Mouse (Mus musculus): Measurements from ENCODE around the gene Gm20388.

Gm20388 gene

DNA sequence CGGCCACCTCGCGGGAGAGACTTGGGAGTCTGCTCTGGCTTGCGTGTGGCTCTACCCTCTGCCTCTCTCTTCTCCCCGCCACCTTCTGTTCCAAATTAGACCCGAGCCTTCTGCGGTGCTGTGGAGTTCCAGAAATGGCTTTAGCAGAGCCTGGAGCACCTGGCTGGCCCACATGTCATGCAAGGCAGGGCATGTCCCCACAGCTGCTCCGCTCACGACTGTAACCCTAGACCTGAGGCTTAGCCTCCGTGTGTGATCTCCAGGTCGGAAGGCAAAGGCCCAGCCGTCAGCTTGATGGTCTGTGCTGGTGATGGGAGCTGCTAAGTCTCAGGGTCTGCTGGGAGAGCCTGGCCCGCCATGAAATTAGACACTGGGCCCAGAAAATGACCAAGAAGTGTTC is 348.6 kb downstream of the Gm20388 start:
- DNase-seq (ENCODE audit: low spot score in 2 of 2): no peak

DNA sequence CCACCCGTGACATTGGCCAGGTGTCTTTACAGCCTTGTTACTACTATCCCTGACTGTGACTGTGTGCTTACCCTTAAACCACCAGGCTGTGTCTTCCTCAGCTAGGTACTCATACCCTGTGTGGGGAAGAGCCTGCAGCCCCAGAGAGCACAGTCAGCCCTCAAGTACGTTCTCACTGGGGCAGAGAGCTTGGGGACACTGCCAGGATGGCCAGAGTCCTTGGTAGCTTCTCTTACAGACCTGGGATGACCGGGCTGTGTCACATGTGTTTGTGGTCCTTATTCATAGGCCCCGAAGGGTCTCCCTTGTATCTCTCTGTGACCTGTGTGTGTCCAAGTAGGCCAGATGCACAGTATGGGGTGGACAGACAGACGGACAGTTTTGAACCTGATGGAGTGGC is 350.0 kb downstream of the Gm20388 start:
- DNase-seq (ENCODE audit: low spot score in 2 of 2): no peak

DNA sequence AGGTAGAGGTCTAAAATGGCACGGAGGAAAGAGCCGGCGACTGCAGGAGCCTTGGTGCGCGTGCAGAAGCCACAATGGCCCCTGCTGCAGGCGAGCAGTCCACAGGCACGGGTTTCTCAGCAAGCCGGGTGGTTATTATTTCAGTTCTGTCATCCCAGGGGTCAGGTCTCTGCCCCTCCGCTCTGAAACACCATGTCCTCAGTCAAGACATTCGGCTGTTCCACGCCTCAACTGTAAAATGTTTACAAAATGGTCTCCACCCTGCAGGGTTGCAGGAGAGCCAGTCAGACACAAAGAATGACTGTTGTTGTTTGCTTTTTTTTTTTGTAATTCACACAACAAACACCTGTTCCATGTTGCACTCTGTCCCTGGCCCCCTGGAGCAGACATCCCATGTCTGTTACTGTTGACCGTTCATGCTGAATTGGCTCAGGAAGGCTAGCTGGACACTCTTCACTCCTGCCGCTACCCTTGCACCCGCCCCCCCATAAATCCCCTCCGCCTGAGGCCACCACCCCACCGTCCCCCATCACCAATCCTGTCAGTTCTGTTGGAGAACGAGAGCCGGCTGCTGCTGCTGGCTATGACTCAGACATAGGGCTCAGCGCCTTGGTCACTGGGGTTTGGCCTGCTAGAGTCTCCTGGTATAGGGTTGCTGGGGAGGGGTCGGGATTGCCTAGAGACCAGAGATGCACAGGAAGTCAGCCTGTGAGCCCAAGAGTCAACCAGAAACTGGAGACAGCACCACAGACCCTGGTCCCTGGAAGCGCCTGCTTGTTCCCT is 350.9 kb downstream of the Gm20388 start:
- DNase-seq (ENCODE audit: low spot score in 2 of 2): no peak

DNA sequence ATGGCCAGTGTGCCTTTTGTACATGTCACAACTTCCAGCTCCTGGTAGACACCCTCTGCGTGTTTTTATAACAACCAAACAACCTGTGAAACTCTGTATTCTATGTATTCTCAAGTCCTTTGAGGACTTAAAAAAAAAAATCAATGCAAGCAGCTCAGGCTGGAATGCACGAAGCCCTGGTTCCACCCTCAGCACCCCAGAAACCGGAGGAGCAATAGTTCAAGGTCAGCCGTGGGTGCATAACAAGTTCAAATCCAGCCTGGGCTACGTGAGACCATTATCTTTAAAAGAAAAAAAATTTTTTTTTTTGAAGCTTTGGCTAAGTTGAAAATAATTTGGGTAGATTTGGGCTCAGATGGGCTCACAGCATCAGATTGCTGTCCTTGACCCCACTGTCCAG is 353.2 kb downstream of the Gm20388 start:
- DNase-seq (ENCODE audit: low spot score in 2 of 2): no peak

DNA sequence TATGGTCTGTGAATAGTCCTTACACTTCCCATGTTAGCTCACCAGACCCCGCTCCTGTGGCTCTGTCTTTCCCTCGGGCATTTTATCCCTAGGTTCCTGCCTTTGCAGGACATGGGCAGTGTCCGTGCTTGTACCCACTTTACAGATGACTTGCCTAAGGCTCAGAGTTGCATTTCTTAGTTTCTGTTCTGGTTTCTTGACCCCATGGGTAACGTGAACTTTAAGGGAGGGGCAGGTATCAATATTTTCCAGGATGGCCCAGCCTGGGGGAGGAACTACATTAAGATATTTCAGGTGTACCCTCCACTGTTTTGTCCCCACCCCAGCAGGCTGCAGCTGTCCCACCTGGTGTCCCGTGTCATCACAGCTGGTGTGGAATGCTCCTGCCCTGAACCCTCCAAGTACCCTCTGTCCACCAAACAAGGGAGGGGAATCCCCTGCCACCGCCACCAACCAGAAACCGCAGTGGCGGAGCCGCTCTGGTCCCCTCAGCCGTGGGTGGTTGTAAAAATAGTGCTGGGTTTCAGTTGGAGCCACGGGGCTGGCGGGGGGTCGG is 353.8 kb downstream of the Gm20388 start:
- DNase-seq (ENCODE audit: low spot score in 2 of 2): no peak

DNA sequence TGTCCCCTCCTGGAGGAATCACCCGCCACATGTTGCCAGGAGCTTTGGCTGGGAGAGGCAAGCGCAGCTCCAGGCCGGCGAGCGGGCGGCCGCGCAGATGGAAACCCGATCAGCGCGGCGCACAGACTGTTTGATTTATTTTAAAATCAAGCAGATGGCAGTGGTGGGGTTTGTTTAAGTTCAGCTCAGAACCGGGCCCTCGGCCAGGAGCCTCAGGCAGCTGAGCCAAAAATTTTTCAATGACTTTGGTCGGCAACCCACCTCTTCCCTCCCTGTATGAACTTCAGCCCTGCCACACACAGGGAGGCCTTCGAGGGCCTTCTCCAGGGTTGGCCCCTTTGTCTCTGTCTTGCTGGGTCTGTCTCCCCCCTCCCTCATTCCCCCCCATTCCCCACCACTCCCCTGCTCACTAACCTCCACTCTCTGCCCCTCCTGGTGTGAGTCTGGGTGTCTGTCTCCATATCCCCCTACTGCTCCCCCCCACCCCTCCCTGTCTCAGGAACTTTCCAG is 354.4 kb downstream of the Gm20388 start:
- DNase-seq (ENCODE audit: low spot score in 2 of 2): peak; percentile 63 to 70

DNA sequence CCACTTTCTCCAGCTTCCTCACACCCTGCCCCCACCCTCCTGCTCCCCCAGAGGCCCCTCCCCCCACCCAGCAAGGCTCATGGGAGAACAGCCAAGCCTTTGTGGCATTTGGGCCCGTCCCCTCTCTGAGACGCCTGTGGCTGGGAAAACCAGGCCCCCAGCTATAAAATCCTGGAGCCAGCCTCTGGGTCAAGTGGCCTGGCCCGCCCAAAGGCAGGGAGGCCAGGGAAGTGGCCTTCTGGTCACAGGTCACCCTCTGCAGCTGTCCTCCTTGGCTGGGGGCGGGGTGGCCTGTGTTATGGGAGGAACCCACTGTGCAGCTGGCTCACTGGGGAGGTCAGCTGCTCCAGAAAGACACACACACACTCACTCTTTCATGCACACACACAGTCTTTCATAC is 354.8 kb downstream of the Gm20388 start:
- no peak for DNase-seq (ENCODE audit: low spot score in 2 of 2)

DNA sequence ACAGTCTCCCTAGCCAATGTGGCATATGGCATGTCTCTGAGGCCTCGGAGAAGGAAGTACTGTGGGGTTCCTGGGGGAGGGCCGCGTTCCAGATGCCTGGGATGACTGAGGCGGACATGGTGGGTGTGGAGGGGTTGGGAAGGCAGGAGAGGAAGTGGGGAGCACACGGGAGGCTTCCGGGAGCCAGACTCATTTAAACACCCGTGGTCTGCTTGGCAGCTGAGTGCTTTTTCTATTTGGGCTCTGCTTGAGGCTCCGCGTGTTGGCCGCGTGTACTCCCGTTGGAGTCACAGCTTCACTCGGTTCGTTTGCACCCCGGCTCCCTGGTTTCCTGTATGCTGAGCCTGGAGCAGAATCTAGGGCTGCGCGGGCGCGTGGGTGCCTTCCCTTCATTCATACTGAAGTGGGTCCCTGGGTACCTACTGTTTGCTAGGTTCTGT is 357.9 kb downstream of the Gm20388 start:
- no peak for DNase-seq (ENCODE audit: low spot score in 2 of 2)

DNA sequence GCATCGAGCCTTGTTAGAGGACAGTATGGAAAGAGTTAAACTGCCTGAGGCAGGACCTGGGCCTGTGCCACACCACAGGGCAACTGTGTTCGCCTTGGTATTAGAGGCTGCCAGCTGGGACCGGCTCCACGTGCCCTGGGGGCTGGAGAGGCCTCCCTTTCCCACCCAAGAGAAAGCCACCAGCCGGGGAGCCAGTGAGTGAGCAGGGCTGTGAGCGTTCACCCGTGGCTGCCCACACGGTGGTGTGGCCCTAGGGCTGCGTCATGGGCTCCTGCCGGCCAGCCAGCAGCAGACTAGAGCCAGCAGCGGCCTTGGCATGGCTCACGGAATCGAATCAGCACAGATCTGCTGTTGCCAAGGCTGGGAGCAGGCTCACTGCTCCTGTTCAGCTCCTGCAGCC is 359.8 kb downstream of the Gm20388 start:
- DNase-seq (ENCODE audit: low spot score in 2 of 2): no peak

DNA sequence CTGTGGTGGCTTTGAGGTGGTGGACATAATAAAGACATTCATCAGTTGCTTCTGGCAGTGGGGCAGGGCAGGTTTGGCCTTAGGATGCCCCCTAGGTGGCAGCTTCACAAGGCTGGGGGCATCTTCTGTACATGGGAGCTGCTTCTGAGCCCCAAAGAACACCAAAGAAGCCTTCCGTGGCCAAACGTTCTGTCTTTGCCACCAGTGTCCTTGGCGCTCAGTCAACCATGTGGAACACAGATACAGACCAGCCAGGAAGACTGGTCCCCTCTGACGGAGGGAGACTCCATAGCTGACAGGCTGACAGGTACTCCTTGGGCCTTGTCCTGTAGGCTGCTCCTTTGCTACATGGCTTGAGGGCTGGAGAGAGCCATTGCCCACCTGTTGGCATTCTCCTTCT is 362.8 kb downstream of the Gm20388 start:
- DNase-seq (ENCODE audit: low spot score in 2 of 2): no peak

DNA sequence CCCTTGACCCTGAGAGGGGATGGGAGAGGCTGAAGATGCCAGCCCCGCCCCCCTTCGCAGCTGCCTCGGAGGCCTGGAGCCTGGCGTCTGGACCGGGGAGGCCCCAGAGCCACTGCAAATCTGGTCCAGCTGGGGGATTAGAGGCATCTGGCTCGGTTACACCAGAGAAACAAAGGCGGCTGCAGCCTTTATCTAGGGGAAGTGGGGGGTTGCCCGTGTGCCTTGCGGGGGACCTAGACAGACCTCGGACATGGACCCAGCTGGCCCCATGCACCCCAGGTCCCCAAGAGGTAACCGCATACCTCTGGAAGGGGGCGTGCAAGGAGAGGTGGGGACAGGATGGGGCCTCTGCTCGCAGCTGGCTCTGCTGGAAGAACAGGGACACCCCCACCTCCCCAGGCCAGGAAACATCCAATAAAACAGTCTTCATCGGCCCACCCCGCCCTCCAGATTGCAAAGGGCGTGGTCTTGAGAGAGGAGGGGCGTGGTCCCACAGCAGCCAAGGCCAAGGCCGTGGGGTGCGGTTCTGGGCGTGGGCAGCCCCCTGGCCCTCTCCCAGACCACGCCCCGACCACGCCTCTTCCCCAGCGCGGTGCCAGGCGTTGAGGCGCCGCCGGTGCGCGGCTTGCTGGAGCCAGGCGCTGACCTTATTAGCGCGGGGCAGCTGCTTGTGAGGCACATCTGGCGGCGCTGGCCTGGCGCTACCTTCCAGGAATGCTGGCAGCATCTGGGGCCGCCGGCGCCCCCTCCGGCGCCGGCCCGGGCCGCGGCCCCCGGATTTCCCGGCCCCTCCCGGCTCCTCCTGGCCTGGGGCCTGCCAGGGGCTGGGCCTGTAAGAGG is 365.6 kb downstream of the Gm20388 start:
- no peak for DNase-seq (ENCODE audit: low spot score in 2 of 2)

DNA sequence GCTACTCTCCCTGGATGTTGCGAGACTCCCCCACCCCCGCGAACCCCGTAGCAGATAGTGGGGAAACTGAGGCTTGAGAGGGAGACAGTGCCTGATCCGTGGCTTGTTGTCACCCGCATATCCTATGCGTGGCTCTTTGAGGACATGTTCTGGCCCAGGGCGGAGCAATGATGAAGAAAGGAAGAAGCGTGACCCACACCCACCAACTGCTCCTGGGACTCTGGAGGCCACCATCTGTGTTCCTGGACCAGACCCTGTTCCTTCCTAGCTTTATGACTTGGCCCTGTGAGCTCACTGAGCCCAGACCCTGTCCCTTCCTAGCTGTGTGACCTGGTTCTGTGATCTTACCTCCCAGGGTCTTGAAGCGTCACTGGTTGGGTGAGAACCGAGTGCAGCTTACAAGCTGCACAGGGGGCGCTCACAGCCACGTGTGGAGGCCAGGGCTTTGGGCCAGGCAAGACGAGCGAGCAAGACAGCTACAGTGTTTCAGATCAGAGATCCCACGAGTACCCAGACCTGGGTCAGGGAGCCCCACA is 366.3 kb downstream of the Gm20388 start:
- no peak for DNase-seq (ENCODE audit: low spot score in 2 of 2)

DNA sequence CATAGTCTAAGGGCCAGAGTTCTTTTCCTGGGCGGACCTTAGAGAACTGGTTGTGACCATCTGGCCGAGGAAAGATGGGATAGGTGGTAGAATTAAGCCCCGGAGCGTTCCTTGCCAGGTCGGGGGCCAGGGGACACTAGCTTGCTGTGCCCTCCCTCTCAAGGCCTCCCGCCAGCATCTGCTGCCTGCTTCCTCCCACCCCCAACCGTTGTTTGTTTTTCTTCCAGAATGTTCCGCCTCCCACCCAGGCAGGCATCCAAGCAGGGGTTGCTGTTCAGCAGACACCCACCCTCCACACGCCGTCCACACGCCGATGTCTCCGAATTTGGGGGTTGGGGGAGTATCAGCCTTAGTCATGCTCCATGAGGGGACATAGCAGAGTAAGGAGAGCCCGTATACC is 367.4 kb downstream of the Gm20388 start:
- no peak for DNase-seq (ENCODE audit: low spot score in 2 of 2)

DNA sequence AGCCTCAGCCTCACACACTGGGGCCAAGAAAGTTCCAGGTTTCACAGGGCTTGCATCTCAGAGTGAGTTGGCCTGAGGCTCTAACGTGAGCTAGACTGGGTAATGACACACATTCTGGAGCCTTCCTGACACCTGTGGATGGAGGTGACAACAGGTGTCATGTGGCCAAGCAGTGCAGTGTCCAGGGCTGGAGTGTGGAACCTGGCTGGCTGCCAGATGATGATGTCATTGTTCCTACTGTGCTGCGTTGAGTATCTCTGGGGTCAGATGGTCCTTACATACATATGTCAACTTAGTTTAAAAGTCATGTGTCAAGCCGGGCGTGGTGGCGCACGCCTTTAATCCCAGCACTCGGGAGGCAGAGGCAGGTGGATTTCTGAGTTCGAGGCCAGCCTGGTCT is 368.8 kb downstream of the Gm20388 start:
- DNase-seq (ENCODE audit: low spot score in 2 of 2): no peak

DNA sequence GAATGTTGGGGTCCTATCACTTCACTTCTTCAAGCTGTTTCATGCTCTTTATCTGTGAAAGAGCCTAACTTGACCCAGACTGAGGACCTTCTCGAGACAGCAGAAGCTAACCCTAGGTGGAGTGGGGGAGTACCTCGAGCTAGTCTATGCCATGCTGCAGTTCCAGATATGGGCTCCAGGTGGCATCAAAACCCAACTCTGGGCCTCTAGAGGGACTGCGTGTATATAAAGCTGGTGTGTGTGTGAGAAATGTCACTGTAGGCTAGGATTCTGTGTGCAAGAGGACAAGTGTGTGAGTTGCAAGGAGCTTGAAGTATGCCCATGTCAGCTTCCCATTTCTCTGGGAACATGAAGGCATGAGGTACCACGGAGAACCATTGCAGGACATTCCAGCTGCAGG is 370.8 kb downstream of the Gm20388 start:
- DNase-seq (ENCODE audit: low spot score in 2 of 2): peak; percentile 77 to 78

DNA sequence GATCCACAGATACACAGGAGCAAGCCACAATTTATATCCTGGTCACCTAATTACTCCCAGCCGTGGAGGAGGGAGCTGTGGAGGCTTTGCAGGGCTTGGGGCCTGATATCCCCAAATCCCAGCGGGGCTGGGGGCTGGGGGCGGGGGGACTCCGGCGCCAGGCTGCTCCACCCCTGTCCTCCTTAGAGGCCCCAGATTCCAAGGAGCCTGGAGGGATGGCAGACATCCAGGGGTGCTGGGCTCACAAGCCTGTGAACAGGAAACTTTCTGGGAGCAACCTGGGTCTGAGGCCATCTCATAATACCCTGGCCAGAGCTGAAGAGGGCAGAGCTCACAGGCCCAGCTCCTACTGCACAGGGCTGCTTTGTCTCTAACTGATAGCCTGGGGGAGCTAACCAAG is 371.8 kb downstream of the Gm20388 start:
- no peak for DNase-seq (ENCODE audit: low spot score in 2 of 2)

DNA sequence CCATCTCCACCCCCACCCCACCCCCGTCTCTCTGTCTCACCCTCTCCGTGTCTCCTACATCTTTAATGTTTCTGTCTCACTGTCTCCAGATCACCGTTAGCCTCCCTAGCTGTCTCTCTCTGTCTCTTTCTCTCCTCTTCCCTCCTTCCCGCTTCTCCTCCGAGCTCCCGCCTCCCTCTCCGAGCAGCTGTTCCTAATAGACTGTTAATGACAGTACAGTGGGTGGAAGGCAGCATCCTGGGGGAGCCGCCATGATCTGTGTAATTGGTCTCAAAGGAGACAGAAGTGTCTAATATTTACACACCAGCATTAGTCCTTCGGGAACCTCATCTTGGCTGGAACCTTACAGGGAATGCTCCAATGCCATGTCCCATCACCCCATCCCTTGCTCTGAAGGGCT is 373.6 kb downstream of the Gm20388 start:
- no peak for DNase-seq (ENCODE audit: low spot score in 2 of 2)

DNA sequence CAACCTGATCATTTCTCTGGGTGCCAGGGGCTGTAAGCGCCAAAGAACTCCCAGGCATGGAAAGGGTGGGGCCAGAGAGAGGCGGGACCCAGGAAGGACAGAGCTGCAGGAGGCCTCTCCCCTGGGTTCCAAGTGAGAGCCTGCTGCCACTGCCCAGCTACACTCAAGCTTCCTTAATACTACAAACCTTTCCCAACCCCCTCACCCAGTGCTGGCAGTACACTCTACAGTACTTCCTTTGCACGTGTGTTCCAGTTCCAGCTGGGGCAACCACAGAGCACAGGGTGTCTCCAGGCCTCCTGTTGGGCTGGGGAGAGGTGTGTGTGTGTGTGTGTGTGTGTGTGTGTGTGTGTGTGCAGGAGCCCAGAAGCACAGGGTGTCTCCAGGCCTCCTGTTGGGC is 374.4 kb downstream of the Gm20388 start:
- no peak for DNase-seq (ENCODE audit: low spot score in 2 of 2)

DNA sequence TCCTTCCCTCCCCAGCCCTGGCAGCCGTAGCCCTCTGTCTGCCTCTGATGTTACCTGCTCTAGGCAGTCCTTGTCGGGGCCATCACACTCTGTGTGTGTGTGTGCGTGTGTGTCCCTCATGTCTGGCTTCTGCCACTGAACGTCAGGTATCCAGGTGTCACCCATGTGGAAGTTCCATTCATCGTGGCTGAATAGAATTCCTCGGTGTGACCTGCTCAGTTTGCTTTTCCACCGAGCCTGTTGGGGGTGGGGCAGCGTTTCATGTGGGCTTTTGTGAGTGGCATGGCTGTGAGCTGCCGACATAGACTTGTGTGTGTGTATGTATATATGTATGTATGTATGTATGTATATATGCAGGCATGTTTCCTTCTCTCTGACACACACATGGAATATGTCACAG is 375.2 kb downstream of the Gm20388 start:
- DNase-seq (ENCODE audit: low spot score in 2 of 2): no peak

DNA sequence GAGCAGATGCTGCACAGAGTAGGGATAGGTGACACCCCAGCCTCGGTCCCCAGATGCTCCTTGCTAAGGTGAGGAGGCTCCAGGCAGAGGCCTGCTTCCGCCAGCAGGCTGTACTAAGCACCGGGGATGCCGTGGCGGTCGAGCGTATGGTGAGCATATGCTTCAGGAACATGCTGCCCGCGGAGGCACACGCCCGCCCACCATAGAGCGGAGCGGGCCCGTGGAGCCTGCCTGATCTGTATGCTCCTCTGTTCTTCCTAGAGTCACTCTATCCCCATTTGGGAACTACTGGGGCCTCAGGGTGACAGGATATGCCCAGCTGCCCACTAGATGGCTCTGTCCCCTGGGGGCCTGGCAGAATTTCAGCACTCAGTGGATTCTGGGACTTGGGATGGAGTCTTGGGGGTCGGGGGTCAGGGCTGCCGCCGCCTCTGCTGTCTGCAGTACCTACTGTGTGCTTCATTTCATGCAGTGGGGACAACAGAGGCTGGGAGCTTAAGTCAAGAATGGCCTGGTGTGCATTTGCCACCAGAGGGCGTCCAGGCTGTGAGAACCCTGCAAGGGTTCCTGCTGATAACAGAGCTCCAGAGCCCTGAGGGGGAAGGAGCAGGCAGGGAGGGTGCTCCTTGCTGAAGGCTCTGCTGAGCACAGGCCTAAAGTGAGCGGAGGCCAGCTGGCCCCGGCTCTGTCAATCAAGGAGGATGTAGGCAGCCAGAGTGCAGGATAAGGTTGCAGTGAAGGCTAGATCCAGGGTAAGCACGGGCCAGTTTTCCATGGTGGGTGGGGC is 377.7 kb downstream of the Gm20388 start:
- no peak for DNase-seq (ENCODE audit: low spot score in 2 of 2)

DNA sequence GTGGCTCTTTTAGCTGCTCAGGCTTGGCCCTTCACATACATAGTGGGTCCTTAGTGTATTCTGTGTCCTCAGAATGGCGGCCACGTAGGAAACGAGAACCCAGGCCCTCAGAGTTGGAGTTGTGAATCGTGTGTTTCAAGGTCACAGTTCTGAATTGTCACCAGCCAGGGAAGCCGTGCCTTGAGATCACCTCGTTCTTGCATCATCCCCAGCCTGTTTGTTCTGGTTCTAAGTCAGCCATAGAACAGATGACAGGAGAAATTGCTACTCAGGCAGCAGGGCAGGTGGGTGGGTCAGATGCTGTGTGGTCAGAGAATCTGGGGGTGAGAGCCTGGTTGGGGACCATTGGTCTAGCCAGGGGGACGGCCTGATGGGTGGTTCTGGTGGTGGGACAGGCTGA is 378.6 kb downstream of the Gm20388 start:
- no peak for DNase-seq (ENCODE audit: low spot score in 2 of 2)

Measured in frontal cortex, postnatal 25 days (tissue).